Mouse (Mus musculus): ENCODE measurements around the gene Myo16. TPM values are rescaled to one million over a fixed set of nuclear protein-coding genes. Genes with fewer than 3 reads are reported as not detected.

Gene Myo16
- total RNA-seq, 1 experiment from 2014 or later = not detected

GRCm38 (mm10) chr8:10362949-10363348 lies 209.2 kb downstream of the Myo16 start:
- ATAC-seq (replicated peaks in 1 of 2; ENCODE audit: insufficient read depth in 1 of 2, low FRiP score in 2 of 2, low TSS enrichment in 1 of 2, low read depth in 1 of 2, poor library complexity in 2 of 2, severe bottlenecking in 2 of 2) = no peak

DNA sequence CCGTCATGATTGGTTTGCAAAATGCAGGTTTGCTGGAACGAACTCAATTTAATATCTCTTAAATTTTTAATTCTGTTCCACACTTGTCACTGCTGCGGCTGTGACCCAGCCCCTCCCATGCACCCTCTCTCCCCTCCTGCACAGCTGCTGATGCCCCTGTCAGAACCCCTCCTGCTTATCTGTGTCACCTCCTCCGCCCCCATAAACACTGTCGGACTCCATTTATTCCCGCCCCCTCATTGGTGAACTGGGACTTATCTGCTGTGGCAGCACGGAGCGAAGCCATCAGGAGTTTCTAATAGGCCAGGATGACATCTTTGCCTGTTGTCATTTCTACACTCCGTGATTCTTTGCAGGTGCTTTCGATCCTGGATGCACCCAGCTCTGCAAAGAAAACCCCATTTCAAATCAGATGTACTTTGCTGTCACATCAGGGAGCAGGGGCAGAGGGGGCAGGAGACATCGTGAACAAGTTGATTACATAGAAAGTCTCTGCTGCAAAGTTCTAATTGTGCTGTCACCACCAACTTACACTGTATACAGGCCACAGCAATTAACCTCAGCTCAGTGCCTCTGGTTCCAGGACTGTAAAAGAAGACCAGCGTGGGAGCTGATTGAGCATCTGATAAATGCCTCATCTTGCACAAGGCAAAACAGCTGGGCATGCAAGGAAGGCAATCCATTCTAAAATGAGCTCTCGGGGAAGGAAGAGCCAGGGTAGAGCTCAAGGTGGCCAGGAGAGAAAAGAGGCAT lies 210.1 kb downstream of the Myo16 start:
- ATAC-seq (replicated peaks in 1 of 2; ENCODE audit: insufficient read depth in 1 of 2, low FRiP score in 2 of 2, low TSS enrichment in 1 of 2, low read depth in 1 of 2, poor library complexity in 2 of 2, severe bottlenecking in 2 of 2) = no peak

DNA sequence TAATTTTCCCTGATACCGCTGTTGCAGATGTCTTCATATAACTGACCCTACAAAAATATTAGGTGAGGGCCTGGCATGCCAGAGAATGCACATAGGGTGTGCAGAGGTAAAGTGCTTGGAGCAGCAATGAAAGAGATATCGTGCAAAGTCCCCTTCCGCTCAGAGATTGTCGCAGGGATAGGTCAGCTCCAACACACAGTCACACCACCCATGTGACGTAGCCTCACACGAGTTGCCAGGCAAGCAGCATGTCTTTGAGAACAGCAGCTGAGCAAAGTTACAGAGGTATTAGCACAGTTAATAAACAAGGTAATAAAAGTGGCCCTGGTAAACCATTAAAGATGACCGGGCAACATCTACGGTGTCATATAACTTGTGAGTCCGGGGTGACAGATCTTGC lies 212.4 kb downstream of the Myo16 start:
- ATAC-seq (replicated peaks in 1 of 2; ENCODE audit: insufficient read depth in 1 of 2, low FRiP score in 2 of 2, low TSS enrichment in 1 of 2, low read depth in 1 of 2, poor library complexity in 2 of 2, severe bottlenecking in 2 of 2) = no peak

GRCm38 (mm10) chr8:10372571-10372970 lies 218.9 kb downstream of the Myo16 start:
- no peak for ATAC-seq (replicated peaks in 1 of 2; ENCODE audit: insufficient read depth in 1 of 2, low FRiP score in 2 of 2, low TSS enrichment in 1 of 2, low read depth in 1 of 2, poor library complexity in 2 of 2, severe bottlenecking in 2 of 2)

GRCm38 (mm10) chr8:10387143-10387542 lies 233.4 kb downstream of the Myo16 start:
- ATAC-seq (replicated peaks in 1 of 2; ENCODE audit: insufficient read depth in 1 of 2, low FRiP score in 2 of 2, low TSS enrichment in 1 of 2, low read depth in 1 of 2, poor library complexity in 2 of 2, severe bottlenecking in 2 of 2) = no peak

DNA sequence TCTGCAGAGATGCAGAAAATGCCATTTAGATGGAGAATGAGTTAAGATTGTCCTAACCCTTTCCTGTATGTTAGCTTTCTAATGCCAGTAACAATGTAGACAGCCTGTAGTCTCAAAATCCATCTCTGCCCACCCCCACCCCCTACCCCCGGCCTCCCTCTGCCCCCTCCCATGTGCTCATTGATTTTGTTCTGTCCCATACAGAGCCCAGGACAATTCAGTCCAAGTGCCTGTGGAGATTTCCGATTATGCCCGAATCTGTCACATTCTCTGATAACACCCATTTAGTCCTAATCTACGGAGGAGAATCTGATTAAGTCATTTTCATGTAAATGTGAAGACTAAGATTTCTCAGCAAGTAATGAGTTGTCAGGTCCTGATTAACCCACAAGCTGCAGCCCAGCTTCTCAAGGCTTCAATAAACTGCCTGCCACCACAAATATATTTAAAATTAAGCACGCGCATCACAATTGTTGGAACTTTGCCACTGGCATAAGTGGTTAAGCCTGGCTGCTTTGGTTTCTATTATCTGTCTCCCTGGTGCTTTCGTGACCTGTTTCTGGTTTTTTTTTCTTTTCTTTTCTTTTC lies 237.5 kb downstream of the Myo16 start:
- ATAC-seq (replicated peaks in 1 of 2; ENCODE audit: insufficient read depth in 1 of 2, low FRiP score in 2 of 2, low TSS enrichment in 1 of 2, low read depth in 1 of 2, poor library complexity in 2 of 2, severe bottlenecking in 2 of 2) = no peak

DNA sequence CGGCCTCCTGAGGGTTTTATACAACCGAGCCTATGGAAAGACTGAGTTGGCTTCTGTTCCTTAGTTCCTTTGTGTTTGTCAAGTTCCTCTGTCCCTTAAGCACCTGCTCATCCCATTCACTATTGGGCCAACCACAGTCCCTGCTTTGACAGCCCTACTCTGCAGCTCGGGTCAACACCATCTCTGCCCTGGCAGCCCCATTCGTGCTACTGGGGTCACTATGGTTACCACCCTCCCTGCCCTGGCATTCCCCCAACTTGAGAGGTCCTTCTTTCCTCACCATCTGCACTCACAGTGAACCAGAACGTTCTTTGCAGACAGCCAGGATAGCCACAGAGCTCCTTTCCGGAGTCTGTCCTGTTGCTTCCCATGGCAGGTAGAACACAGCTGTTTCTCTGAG lies 238.2 kb downstream of the Myo16 start:
- ATAC-seq (replicated peaks in 1 of 2; ENCODE audit: insufficient read depth in 1 of 2, low FRiP score in 2 of 2, low TSS enrichment in 1 of 2, low read depth in 1 of 2, poor library complexity in 2 of 2, severe bottlenecking in 2 of 2) = no peak

DNA sequence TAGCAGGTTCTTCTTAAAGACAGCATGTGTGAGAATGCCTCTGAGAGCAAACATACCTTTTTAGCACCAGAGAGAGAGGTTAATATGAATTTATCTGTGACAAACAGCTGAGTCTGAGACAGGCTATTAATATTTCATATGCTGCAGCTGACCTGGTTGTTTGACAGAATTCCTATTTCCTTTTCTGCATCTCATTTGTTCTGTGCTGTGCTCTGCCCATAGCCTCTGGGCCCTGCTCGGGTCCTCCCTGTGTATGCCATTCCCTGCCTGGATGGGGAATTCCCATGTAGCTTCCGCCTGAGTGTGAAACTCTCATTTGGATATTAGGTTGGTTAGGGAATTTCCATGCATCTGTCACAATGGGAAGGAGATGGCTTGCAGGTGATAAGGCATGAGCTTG lies 240.8 kb downstream of the Myo16 start:
- ATAC-seq (replicated peaks in 1 of 2; ENCODE audit: insufficient read depth in 1 of 2, low FRiP score in 2 of 2, low TSS enrichment in 1 of 2, low read depth in 1 of 2, poor library complexity in 2 of 2, severe bottlenecking in 2 of 2) = no peak

DNA sequence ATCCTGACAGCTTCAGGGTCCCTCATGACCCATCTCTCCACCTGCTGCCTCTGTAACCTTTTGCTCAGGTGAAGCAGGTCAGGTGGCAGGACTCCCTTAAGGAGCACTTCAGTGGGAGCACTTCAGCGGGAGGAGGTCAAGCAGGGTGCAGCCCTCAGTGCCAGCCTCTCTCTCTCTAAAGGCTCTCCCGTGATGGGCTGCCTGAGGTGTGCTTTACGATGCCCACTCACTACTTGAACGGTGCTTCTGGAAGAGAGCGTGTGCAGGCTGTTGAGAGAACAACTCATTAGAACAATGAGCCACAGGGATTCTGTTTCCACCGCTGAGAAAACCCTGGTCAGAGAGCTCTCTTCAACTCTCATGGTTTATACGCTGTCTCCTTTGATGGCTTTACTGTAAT lies 241.4 kb downstream of the Myo16 start:
- no peak for ATAC-seq (replicated peaks in 1 of 2; ENCODE audit: insufficient read depth in 1 of 2, low FRiP score in 2 of 2, low TSS enrichment in 1 of 2, low read depth in 1 of 2, poor library complexity in 2 of 2, severe bottlenecking in 2 of 2)

- ATAC-seq (replicated peaks in 1 of 2; ENCODE audit: insufficient read depth in 1 of 2, low FRiP score in 2 of 2, low TSS enrichment in 1 of 2, low read depth in 1 of 2, poor library complexity in 2 of 2, severe bottlenecking in 2 of 2) = 0 out of 4 replicates have a peak, but pooled peaks of 1 of the 2 experiments have one; percentile 51
Measured at GRCm38 (mm10) chr8:10402606-10403005, 248.9 kb downstream of the Myo16 start.

- ATAC-seq (replicated peaks in 1 of 2; ENCODE audit: insufficient read depth in 1 of 2, low FRiP score in 2 of 2, low TSS enrichment in 1 of 2, low read depth in 1 of 2, poor library complexity in 2 of 2, severe bottlenecking in 2 of 2) = peak; percentile 62 to 75; a peak in 3 of 4 replicates
Measured at GRCm38 (mm10) chr8:10405469-10405868, 251.8 kb downstream of the Myo16 start.

DNA sequence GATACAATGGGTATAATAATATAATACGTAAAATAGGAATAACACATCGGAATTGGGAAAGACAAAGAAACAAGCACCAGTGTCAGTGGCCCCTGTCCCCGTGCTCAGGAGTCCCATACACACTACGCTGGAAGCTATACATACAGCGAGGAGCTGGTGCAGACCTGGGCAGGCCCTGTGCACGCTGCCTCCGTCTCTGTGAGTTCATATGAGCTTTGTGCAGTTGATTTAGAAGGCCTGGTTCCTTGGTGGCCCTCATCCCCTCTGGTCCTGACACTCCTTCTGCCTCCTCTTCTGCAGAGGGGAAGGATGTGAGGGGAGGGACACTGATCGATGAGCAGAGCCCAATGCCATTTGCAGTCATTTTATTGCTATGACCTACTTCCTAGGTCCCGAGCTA lies 255.3 kb downstream of the Myo16 start:
- ATAC-seq (replicated peaks in 1 of 2; ENCODE audit: insufficient read depth in 1 of 2, low FRiP score in 2 of 2, low TSS enrichment in 1 of 2, low read depth in 1 of 2, poor library complexity in 2 of 2, severe bottlenecking in 2 of 2) = no peak

DNA sequence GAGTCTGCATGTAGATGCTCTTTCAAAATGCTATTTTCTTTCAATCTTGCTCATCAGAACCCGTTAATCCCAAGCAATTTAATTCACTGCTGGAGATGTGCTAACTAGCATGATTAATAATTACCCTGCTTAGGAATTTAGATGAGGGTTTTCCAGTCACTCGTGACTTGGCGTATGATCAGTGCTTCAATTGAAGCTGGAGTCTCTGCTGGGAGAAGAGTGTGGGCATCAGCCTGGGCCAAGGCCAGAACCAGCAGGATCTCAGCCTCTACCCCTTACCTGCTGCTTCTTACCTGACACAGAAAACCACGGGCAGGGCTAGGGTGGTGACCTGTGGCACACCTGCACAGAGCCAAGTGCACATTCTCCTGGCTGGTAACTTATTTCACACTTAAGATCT lies 257.8 kb downstream of the Myo16 start:
- no peak for ATAC-seq (replicated peaks in 1 of 2; ENCODE audit: insufficient read depth in 1 of 2, low FRiP score in 2 of 2, low TSS enrichment in 1 of 2, low read depth in 1 of 2, poor library complexity in 2 of 2, severe bottlenecking in 2 of 2)

DNA sequence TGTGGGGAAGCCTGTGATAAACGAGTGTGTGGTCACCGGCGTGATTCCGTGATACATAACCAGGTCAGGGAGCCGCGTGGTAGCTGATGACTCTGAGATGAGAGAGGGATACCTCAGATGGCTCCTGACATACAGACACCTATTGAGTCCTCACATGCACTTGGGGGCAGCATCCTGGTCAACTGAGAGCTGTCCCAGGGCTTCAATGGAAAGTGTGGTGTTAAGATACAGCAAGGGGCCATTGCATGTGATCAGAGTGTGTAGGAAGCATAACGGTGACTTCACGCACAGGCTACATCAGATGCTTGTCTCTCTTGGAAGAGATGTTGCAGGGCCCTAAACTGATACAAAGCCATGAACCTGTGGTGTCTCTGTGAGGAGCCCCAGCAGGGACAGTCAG lies 260.2 kb downstream of the Myo16 start:
- no peak for ATAC-seq (replicated peaks in 1 of 2; ENCODE audit: insufficient read depth in 1 of 2, low FRiP score in 2 of 2, low TSS enrichment in 1 of 2, low read depth in 1 of 2, poor library complexity in 2 of 2, severe bottlenecking in 2 of 2)

DNA sequence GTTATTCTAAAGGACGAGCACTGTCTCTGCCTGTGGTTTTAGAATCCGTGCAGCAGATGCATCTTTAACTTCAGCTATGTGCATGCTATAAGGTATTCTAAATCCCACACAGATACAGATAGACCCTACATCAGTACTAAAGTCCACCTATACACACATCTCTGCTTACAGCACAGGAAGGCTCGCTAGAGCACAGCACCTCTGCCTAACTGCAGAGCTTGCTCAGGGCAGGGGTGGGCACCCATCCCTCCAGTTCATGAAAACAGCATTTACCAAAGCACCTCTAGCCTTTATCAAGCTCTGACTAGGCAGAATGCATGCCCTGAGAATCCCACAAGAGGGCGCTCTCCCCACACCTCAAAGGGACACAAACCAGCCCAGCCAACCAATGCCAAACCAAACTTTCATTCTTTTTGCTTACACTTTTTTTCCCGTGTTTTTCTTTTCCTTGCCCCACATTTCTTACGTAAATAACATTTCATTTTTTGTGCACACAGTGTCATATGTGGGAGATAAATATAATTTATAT lies 261.0 kb downstream of the Myo16 start:
- ATAC-seq (replicated peaks in 1 of 2; ENCODE audit: insufficient read depth in 1 of 2, low FRiP score in 2 of 2, low TSS enrichment in 1 of 2, low read depth in 1 of 2, poor library complexity in 2 of 2, severe bottlenecking in 2 of 2) = peak; percentile 74 to 76

DNA sequence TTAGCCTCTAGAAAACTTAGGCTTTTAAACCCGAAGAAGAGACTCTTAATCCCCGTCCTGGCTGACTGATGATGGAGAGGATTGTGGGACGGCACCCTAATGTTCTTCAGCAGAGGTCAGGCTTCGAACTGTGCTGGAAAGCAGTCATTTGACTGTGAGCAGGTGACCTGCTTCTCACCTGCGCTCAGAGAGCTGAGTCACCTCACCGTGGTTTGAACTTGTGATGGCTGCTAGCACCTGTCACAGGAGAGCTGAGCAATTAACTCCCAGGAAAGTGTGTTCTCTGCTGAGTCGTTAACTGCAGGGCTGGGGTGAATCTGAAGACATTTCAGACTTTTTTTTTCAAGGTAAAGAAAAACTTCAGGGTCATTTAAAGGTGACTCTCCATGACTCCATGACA lies 261.6 kb downstream of the Myo16 start:
- ATAC-seq (replicated peaks in 1 of 2; ENCODE audit: insufficient read depth in 1 of 2, low FRiP score in 2 of 2, low TSS enrichment in 1 of 2, low read depth in 1 of 2, poor library complexity in 2 of 2, severe bottlenecking in 2 of 2) = no peak

- ATAC-seq (replicated peaks in 1 of 2; ENCODE audit: insufficient read depth in 1 of 2, low FRiP score in 2 of 2, low TSS enrichment in 1 of 2, low read depth in 1 of 2, poor library complexity in 2 of 2, severe bottlenecking in 2 of 2) = no peak
Measured at GRCm38 (mm10) chr8:10415885-10416284, 262.2 kb downstream of the Myo16 start.

GRCm38 (mm10) chr8:10416806-10417205 lies 263.1 kb downstream of the Myo16 start:
- ATAC-seq (replicated peaks in 1 of 2; ENCODE audit: insufficient read depth in 1 of 2, low FRiP score in 2 of 2, low TSS enrichment in 1 of 2, low read depth in 1 of 2, poor library complexity in 2 of 2, severe bottlenecking in 2 of 2) = no peak

- ATAC-seq (replicated peaks in 1 of 2; ENCODE audit: insufficient read depth in 1 of 2, low FRiP score in 2 of 2, low TSS enrichment in 1 of 2, low read depth in 1 of 2, poor library complexity in 2 of 2, severe bottlenecking in 2 of 2) = no peak
Measured at GRCm38 (mm10) chr8:10417281-10417680, 263.6 kb downstream of the Myo16 start.

All from hematopoietic stem cell, adult 5-6 weeks (primary cell).